Mouse (Mus musculus) cerebral cortex, adult 2 months (tissue): ENCODE measurements around the gene Hacd3.

ENCODE experiments used
- WGBS: fragments of 180-500 bp; shearing (Covaris S2); methylation state at CpG from one replicate; pipeline ENCODE4 v1.1.7; 2018; 5-methylcytosine and 5-hydroxymethylcytosine counted together

Hacd3 gene

GRCm38 (mm10) chr9:64951161-64951657, 70.3 kb downstream of the Hacd3 start, which contains the start of gene Slc24a1:
Gene Slc24a1, minus strand, starts transcription at chr9:64951607.
- 61% methylated on average over 11 of the region's 11 CpGs for WGBS

- 86% methylated on average over 9 of the region's 9 CpGs for WGBS
Observed at GRCm38 (mm10) chr9:64947483-64948095, 73.9 kb downstream of the Hacd3 start.

- WGBS = 60% methylated on average over 11 of the region's 11 CpGs
Observed at GRCm38 (mm10) chr9:64943997-64944396, 77.5 kb downstream of the Hacd3 start.

GRCm38 (mm10) chr9:64941650-64942049, 79.8 kb downstream of the Hacd3 start:
- WGBS = 93% methylated on average over 4 of the region's 4 CpGs

- 89% methylated on average over 11 of the region's 11 CpGs for WGBS
Observed at GRCm38 (mm10) chr9:64940731-64941346, 80.7 kb downstream of the Hacd3 start.

- WGBS = 83% methylated on average over 2 of the region's 2 CpGs
Observed at GRCm38 (mm10) chr9:64939790-64940189, 81.7 kb downstream of the Hacd3 start.

GRCm38 (mm10) chr9:64939281-64939680, 82.2 kb downstream of the Hacd3 start:
- WGBS = 45% methylated on average over 4 of the region's 4 CpGs

- 70% methylated on average over 5 of the region's 5 CpGs for WGBS
Observed at GRCm38 (mm10) chr9:64938535-64938934, 83.0 kb downstream of the Hacd3 start.

GRCm38 (mm10) chr9:64937491-64937890, 84.0 kb downstream of the Hacd3 start:
- 64% methylated on average over 5 of the region's 5 CpGs for WGBS
